Mouse (Mus musculus) cerebellum, adult 11-12 months (tissue): Measurements from ENCODE around the gene Ehd2.

Experiments
- DNase-seq: peaks from one replicate; pipeline ENCODE4 v3.0.0; 2022

Gene Ehd2

GRCm38 (mm10) chr7:15901366-15902048 lies 65.9 kb downstream of the Ehd2 start:
- no peak for DNase-seq
